Mouse (Mus musculus) fibroblast of lung, adult 2 months (primary cell): Measurements from ENCODE around the gene Ears2.
A peak's percentile ranks its signal among the peaks of the same experiment; 100 is the strongest.

Experiments used
- DNase-seq: peaks from one replicate; pipeline ENCODE4 v3.0.0-alpha.2; 2011; ENCODE audit warnings: low read depth

Ears2 gene

DNA sequence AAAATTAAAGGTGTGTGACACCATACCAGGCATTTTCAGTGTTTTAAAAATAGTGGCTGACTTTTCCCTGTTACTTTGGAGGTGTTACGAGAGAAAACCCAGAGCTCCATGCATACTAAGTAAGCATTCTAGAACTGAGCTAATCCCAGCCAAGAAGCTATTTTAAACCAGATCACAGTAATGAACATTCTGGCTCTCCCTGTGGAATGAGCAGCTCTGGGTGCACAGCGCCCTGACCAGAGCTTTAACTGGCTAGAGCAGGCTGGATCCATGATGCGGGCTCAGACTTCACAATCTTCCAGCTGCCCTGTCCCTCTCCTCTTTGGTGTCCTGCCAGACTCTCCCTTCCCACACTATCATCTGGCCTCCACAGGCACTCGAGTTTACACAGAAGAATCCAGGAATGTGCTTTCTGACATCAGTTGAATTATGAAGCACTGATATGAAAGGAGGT, 21.9 kb downstream of the Ears2 start:
- no peak for DNase-seq

DNA sequence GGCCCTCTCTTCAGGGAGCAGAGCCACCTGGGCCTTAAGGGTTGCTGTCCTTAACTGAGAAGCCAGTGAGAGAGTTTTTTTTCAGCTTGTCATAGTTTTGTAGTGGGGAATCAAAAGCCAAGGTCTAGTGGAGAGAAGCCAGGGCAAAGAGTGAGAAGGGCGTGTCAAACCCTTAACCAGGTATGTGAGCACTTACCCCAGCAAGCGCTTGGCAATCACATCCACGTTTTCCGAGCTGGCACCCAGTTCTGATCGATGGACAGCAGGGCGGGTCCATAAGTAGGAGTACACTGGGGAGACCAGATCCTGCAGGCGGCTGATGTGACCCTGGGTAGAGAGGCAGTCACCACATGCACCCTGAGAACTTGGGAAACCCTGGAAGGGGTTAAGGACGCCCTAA, 23.0 kb downstream of the Ears2 start:
- no peak for DNase-seq

DNA sequence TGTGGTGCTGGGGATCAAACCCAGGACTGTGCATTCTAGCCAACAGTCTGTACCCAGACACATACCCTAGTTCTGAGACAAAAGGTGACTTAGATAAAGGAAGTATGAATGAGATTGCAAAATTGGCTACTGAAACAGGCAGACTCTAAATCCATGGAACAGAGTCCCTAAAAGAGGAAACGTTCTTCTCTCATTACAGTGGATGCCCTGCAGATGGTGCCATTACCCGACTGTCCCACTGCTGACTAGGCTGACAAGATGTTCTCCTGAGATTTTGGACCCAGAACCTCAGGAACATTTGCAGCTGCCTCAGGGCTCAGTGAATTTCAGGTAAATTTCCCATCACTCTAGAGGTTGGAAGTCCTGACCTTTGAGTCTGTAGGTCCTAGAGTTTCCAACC, 32.7 kb downstream of the Ears2 start:
- no peak for DNase-seq

DNA sequence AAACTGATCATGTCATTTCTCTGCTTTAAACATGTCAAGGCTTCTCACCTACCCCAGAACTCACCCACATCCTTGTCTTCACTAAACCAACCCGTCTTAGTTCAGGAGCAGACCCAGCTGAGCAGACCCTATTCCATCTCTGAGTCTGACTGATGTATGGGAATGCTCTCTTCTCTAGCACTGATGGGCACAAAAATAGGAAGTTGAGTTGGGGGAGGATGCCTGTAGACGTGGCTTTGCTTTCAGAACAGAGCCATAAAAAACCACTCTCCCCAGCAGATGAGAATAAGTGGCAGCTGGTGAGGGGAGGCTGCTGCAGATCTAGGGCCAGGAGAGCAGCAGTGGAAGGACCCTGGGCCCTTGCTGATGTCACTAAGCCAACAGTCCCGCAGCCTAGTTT, 33.7 kb downstream of the Ears2 start:
- DNase-seq: no peak

DNA sequence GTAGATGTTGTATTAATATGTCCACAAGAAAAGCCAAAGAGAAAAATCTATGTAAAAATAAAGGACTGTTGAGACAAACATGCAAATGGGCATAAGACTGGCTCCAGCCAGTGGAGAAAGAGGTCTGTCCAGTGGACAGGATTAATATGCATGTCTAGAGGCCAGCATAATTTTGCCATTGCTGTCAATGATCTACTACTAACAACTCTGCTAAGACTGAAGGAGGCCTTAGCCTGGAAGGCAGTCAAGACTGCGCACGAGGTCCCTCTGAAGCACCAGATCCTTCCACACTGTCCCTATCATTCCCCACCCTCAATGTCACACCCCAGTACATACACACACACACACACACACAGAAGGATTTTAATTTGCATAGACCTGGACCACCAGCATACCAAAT, 44.9 kb downstream of the Ears2 start:
- no peak for DNase-seq

DNA sequence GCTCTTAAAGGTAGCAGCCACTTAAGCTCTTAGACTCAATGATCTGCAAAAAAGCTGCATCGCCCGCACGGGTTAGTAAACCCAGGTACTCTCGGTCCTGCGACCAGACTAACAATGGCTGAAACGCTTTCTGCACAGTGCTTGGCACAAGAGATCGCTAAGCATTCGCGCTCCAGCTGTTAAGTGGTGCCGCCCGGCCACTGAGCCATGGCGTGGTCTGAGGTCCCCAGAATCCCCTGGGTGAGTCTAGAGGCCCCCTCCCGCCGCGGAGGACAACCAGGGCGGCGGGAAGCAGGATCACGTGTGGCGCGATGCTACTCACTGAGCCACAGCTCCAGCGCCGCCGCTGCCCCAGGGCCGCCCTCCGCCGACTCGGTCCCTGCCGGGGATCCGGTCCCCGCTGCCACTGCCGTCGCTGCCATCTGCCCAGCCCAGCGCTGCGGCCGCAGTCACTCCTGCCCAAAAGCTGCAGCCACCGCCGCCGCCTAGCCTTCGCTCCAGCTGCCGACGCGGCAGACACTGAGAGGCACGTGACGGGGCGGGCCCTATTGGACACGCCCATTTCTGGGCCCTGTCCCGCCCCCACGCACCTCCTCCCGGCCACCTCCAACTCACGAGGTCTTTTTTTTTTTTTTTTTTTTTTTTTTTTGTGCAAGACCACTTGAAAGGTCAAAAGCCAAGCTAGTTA, 46.3 kb downstream of the Ears2 start, which contains the start of gene Gga2:
Gga2 (minus strand) TSS at position 556 of the 688 bp plus-strand sequence.
- peak; percentile 73 for DNase-seq

DNA sequence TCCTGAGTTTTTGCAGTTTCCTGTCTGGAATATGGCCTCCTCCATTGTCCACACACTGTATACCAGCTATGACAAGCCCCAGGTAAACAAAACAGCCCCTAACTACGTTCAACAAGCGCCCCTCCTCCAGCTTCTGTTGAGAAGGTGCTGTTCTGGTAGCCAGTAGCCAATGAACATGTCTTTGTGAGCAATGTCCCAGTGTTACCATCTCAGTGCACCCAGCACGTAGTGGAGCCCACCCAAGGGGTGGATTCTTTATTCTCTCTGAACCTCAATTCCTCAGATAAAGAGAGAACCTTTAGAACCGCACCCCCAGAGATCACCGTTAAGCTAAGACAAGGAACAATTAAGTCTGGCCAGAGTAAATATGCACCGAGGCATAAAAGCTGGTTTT, 46.8 kb downstream of the Ears2 start:
- DNase-seq: no peak

DNA sequence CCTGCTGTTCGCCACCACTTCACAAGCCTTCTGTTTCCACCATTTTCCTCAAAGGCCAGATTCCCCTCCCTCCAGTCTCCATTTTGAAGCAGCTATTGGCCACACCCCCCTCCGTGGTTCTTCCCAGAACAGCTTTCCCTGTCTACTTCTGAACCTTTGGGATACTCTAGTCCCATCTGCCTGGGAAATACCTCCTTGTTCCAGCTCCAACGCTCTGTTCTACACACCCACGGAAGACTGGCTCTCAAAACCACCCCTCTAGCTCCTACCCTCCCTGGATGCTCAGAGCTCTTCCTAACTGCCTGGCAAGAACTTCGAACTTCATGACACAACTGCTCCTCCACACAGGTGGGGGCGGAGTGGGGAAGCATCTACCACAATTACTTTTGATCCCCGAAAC, 48.1 kb downstream of the Ears2 start:
- DNase-seq: no peak

DNA sequence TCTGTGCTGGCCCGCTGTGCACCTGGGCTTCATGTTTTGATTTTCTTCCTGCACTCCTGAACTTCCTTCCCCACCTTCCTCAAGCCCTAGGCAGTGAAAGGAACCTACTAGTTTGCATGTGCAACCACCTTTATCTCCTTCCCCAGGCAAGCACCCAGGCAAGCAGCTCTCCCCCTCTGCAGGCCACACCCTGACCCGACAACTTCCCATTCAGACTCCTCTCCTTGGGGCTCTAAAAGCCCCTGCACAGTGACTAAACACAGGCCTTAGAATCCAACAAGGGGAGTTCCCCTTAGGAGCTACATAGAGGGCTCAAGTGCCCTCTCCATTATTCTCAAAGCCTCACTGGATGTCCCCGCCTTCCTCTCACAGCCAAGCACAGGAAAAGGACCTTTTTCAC, 48.8 kb downstream of the Ears2 start:
- no peak for DNase-seq

DNA sequence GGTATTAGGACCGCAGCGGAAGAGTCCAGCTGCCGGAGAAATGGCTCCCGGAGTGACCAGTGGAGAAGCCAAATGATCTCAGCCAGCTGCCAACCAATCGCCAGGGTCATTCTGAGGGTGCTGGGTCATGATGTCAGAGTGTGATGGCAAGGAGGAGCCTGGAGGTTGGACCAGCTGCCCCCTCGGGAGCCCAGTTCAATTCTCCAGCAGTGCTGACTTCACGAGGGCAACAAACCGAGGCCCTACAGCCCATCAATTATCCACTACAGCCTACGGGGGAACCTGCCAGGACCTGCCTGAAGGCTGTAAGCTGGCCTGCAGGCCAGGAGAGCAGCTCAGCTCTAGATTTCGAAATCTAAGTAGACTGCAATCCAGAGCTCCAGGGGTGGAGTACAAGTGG, 51.3 kb downstream of the Ears2 start:
- no peak for DNase-seq

DNA sequence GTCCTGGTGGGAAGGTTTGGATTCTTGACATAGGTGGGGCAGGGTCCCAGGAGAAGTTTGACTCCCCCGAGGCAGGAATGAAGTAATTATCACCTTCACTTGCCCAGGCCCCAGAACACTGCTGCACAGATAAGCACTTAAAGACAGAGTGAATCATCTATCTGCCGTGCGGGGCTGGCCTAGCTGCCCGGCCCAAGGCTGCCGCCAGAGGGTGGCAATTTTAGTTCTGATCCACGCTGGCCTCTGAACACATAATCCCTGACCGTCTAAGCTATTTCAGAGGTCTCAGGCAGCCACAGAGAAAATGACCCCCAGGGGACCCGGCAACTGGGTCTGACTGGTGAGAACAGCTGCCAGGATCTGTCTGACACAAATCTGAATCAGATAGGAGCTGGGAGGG, 52.0 kb downstream of the Ears2 start:
- no peak for DNase-seq

DNA sequence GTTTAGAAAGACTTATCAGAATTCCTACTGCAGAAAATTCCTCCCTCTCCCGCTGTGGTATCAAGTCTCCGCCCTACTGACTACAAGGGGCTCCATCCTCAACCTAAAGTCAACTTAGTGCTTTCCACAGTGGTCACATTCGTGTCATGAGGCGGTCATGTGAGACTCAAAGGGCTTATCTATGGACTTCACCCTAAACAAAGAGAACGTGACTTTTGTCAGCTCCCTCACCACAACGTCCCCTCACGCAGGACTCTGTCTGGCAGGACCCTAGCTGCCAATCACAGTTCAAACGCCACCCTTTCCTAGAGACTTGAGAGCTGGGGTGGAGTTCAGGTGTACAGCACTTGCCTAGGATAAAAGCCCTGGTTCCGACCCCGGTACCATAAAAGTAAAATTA, 54.1 kb downstream of the Ears2 start:
- DNase-seq: no peak

DNA sequence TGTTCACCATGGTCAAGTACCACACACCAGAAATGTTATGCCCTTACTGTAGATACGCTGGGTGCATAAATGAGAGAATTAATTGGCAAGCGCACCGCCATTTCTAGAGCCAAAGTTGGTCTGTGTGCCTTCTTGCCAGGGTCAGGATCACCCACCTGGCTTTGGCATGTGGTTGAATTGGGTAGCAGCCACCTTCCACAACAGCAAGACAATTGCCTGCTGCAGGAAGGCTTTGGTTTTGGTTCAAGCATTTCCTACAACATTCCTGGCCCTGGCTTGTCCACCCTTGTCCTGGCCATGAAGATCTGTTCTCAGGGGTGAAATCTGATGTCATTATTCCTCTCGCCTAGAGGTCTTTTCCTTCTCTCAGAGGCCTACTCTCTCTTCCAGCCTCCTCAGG, 54.7 kb downstream of the Ears2 start:
- no peak for DNase-seq

DNA sequence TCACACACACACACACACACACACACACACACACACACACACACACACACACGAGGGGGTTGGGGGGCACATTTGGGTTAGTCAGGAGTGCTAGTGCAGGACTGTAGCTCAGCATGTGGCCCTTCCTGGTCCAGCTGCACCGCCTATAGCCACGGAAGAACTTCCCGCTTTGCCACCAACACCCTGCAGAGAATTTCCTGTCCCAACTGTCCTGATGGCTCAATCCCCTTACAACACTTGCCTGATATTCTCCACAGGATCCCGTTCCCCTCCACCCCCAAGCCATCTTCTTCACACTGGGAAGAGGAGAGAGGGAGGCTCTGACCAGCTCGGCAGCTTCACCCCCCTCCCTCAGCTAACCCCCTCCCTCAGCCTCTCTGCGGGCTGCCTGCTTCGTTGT, 66.7 kb downstream of the Ears2 start:
- DNase-seq: no peak

DNA sequence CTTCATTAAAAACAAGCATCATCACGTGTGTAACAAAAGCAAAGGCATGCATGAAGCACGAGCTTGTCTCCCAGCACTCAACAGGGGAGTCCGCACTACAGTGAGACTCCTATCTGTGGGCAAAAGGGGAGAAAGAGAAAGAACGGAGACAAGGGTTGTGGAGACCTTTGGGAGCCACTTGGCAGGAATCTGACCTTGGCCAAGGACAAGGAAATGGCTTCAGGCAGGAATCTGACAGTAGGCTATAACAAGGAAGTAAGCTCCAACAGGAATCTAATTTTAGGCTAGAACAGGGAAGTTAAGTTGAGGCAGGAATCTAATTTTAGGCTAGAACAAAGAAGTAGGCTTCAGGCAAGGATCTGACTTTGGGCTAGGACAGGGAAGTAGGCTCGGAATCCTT, 71.1 kb downstream of the Ears2 start:
- DNase-seq: no peak
